Mouse (Mus musculus) CH12.LX (cell line): ENCODE results near the gene Pald1. TPM values are rescaled to one million over a fixed set of nuclear protein-coding genes. Genes with fewer than 3 reads are reported as not detected.
A peak's percentile ranks its signal among the peaks of the same experiment; 100 is the strongest.

ENCODE experiments used
- DNase-seq: peaks from one replicate; pipeline ENCODE4 v3.0.0-alpha.2; 2013; ENCODE audit errors: extremely low read depth
- H3K27ac ChIP-seq: 2 replicates; pipeline ENCODE4 v1.5.1; 2012; ENCODE audit warnings: low read depth, mild to moderate bottlenecking, control low read depth, moderate library complexity; ENCODE audit not compliant: insufficient read depth
- H3K27me3 ChIP-seq: replicated peaks from 2 replicates; pipeline ENCODE3; 2012; ENCODE audit warnings: inconsistent platforms
- H3K36me3 ChIP-seq, 2 experiments: replicated peaks in 1 of 2; 2 replicates each; pipeline versions ENCODE3 to v1.6.1; 2012; ENCODE audit warnings: inconsistent platforms in 1 of 2, low read length in 1 of 2, mild to moderate bottlenecking in 1 of 2, mixed read lengths in 1 of 2, moderate library complexity in 1 of 2; ENCODE audit not compliant: control insufficient read depth in 1 of 2, insufficient read depth in 1 of 2
- H3K4me1 ChIP-seq, 2 experiments: 2 replicates each; pipeline ENCODE4 v1.6.1; 2012; ENCODE audit warnings: inconsistent platforms in 1 of 2, moderate library complexity in 1 of 2; ENCODE audit not compliant: insufficient read depth in 2 of 2, control insufficient read depth in 1 of 2
- H3K4me2 ChIP-seq: 2 replicates; pipeline ENCODE4 v1.6.1; 2012; ENCODE audit warnings: low read depth, mild to moderate bottlenecking, control low read depth; ENCODE audit not compliant: poor library complexity, insufficient read depth, severe bottlenecking
- H3K4me3 ChIP-seq, 3 experiments: fragments of 150-350 bp in 1 of 3; sonication (generic) in 1 of 3; replicated peaks in 1 of 3; 2 replicates each; pipeline versions ENCODE3 to v1.5.1; 2011 to 2012; ENCODE audit warnings: low read depth in 2 of 3, low read length in 2 of 3, mild to moderate bottlenecking in 2 of 3, moderate library complexity in 2 of 3, control low read depth in 1 of 3, improper control_type of control experiment in 1 of 3, inconsistent platforms in 1 of 3, mixed read lengths in 1 of 3; ENCODE audit not compliant: poor library complexity in 1 of 3
- H3K79me2 ChIP-seq: replicated peaks from 2 replicates; pipeline ENCODE4 v1.6.1; 2012; ENCODE audit warnings: mild to moderate bottlenecking, moderate library complexity; ENCODE audit not compliant: control insufficient read depth, poor library complexity, insufficient read depth, severe bottlenecking; ENCODE audit errors: extremely low read depth
- H3K9ac ChIP-seq: 2 replicates; pipeline ENCODE4 v1.6.1; 2012; ENCODE audit warnings: low read depth, mild to moderate bottlenecking, control low read depth, moderate library complexity; ENCODE audit not compliant: insufficient read depth
- H3K9me3 ChIP-seq: replicated peaks from 2 replicates; pipeline ENCODE3; 2012; ENCODE audit warnings: low read length, inconsistent platforms, mixed read lengths
- CHD1 ChIP-seq: IDR thresholded peaks from 2 replicates; pipeline ENCODE4 v1.6.1; 2012; ENCODE audit warnings: low read depth, low read length, improper control_type of control experiment, inconsistent platforms
- ELF1 ChIP-seq: IDR thresholded peaks from 2 replicates; pipeline ENCODE4 v1.6.1; 2014; ENCODE audit warnings: low read depth, mild to moderate bottlenecking, inconsistent platforms, low read length, improper control_type of control experiment
- EP300 ChIP-seq: IDR thresholded peaks from 2 replicates; pipeline ENCODE4 v1.6.1; 2011; ENCODE audit warnings: low read length, improper control_type of control experiment
- ETS1 ChIP-seq: conservative IDR thresholded peaks from 2 replicates; pipeline ENCODE4 v1.6.1; 2012; ENCODE audit warnings: low read depth, mild to moderate bottlenecking, inconsistent platforms, low read length, improper control_type of control experiment, moderate library complexity
- GABPA ChIP-seq: IDR thresholded peaks from 2 replicates; pipeline ENCODE4 v1.6.1; 2012; ENCODE audit warnings: low read depth, low read length, improper control_type of control experiment, inconsistent platforms; ENCODE audit not compliant: insufficient replicate concordance
- IRF4 ChIP-seq: IDR thresholded peaks from 2 replicates; pipeline ENCODE4 v1.6.1; 2014; ENCODE audit warnings: low read depth, mild to moderate bottlenecking, inconsistent platforms, low read length, improper control_type of control experiment
- KAT2A ChIP-seq: IDR thresholded peaks from 2 replicates; pipeline ENCODE4 v1.6.1; 2012; ENCODE audit warnings: low read length, improper control_type of control experiment, inconsistent platforms; ENCODE audit not compliant: insufficient replicate concordance
- MAFK ChIP-seq: IDR thresholded peaks from 2 replicates; pipeline ENCODE4 v1.6.1; 2011; ENCODE audit warnings: low read length, improper control_type of control experiment; ENCODE audit not compliant: insufficient replicate concordance
- MAX ChIP-seq: IDR thresholded peaks from 2 replicates; pipeline ENCODE4 v1.6.1; 2011; ENCODE audit warnings: low read length, improper control_type of control experiment
- MAZ ChIP-seq: IDR thresholded peaks from 2 replicates; pipeline ENCODE4 v1.6.1; 2012; ENCODE audit warnings: low read depth, mild to moderate bottlenecking, inconsistent platforms, low read length, improper control_type of control experiment, moderate library complexity
- MEF2A ChIP-seq: IDR thresholded peaks from 2 replicates; pipeline ENCODE4 v1.6.1; 2014; ENCODE audit warnings: low read depth, mild to moderate bottlenecking, inconsistent platforms, low read length, improper control_type of control experiment, borderline replicate concordance
- NELFE ChIP-seq: IDR thresholded peaks from 2 replicates; pipeline ENCODE4 v1.6.1; 2011; ENCODE audit warnings: low read depth, low read length, improper control_type of control experiment
- NRF1 ChIP-seq: IDR thresholded peaks from 2 replicates; pipeline ENCODE4 v1.6.1; 2014; ENCODE audit warnings: low read depth, mild to moderate bottlenecking, inconsistent platforms, low read length, improper control_type of control experiment, moderate library complexity
- POLR2A ChIP-seq: IDR thresholded peaks from 2 replicates; pipeline ENCODE4 v1.6.1; 2011; ENCODE audit warnings: low read depth, mild to moderate bottlenecking, improper control_type of control experiment, low read length
- SIN3A ChIP-seq: IDR thresholded peaks from 2 replicates; pipeline ENCODE4 v1.6.1; 2012; ENCODE audit warnings: low read length, improper control_type of control experiment, inconsistent platforms
- TCF12 ChIP-seq: IDR thresholded peaks from 2 replicates; pipeline ENCODE4 v1.6.1; 2014; ENCODE audit warnings: low read depth, mild to moderate bottlenecking, inconsistent platforms, low read length, improper control_type of control experiment
- UBTF ChIP-seq: IDR thresholded peaks from 2 replicates; pipeline ENCODE4 v1.6.1; 2012; ENCODE audit warnings: low read depth, mild to moderate bottlenecking, inconsistent platforms, low read length, improper control_type of control experiment, moderate library complexity
- ZC3H11A ChIP-seq: IDR thresholded peaks from 2 replicates; pipeline ENCODE4 v1.6.1; 2012; ENCODE audit warnings: low read depth, mild to moderate bottlenecking, inconsistent platforms, low read length, improper control_type of control experiment
- dilution Hi-C: fragments of 300-500 bp; cut with MboI; formaldehyde crosslinking; loops from 2 replicates; pipeline ENCODE4 v1.14.3; 2020; ENCODE audit warnings: low sequenced_read_pairs; ENCODE audit not compliant: extremely low pct_unique_long_range_greater_than_20kb, extremely low pct_ligation_motif_present
- in situ Hi-C: fragments of 300-500 bp; cut with MboI; formaldehyde crosslinking; loops from 3 replicates; pipeline ENCODE4 v1.14.3; 2019; ENCODE audit warnings: low sequenced_read_pairs, low pct_ligation_motif_present, low pct_unique_long_range_greater_than_20kb, mixed read lengths
- polyA plus RNA-seq: library from polyadenylated mRNA; unstranded; fragments of >175 nt; gene quantifications from 2 replicates; pipeline ENCODE4 v1.2.1, GENCODE M21; 2012; ENCODE audit warnings: low read depth; ENCODE audit not compliant: insufficient read length
- total RNA-seq, 2 experiments: library from RNA; depleted of rRNA; stranded (reverse); fragments of 300-350 nt in 1 of 2; fragments of >200 nt in 1 of 2; gene quantifications; 2 replicates each; pipeline ENCODE4 v1.2.3; 2012 to 2014

Pald1 gene
- total and polyA plus RNA-seq, 3 experiments: 1.5 to 2.0 (median 1.5) TPM

DNA sequence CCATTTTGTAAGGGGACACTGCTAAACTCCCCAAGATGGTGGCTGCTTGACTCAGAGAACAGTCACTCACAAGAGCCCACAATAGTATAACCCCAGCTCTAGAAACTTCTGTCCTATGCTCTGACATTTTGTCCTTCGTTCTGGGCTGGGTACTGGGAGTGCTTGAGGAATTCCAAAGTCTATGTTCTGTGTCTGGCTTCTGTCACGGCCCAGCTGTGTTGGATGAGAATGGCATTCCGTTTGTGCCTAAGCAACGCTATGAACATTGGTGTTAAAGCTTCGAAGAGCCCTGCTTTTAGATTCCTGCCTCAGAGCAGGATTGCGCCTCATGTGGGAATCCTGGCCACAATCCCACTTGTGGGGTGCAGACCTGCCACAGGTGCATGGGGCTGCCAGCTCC, 71.2 kb downstream of the Pald1 start:
- in situ Hi-C loops: no loop called here
- no peak overlapping the region for H3K4me3 ChIP-seq

DNA sequence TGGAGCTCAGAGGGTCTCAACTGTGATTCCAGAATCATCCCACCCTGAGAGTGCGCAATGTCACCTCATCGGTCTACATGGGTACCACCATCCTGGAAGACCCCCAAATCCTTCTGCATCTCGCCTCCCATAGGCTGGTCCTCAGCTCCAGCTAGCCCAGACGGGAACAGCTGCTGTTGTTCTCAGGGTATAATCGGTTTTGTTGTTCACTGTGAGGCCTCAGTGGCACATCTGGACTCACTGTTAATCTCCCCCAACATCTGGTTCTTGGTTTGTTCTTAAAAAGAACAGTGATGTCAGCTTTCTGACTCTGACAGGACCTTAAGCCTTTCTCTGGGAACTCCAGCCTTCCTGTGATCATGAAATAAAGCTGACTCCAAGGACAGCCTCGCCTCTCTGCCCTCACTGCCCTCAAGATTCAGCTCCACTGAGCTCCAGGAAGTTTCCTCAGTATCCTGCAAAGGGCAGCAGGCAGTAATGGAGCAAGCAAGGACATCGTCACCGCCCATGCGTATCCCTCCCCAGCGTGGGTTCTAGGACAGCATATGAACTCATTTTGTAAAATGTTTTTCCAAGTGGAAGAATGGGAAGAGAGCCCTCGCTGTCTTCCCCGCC, 74.5 kb downstream of the Pald1 start:
- in situ Hi-C loops: no loop called here
- no peaks in the 10 kb centered on the region for H3K27me3 ChIP-seq
- DNase-seq: no peak
- no peaks in the 10 kb centered on the region for H3K9me3 ChIP-seq
- peaks cover 5 to 13% of the 10 kb centered on the region in 2 experiments for H3K4me1 ChIP-seq
- no peak for TF ChIP-seq MAX
- 0 out of 2 replicates have a peak, but pooled peaks have one; percentile 12 for TF ChIP-seq ETS1
- TF ChIP-seq MEF2A: peak; percentile 68; the same call in 1 of the 2 replicates
- TF ChIP-seq SIN3A: no peak
- peak; percentile 23; the same call in 1 of the 2 replicates for TF ChIP-seq EP300
- TF ChIP-seq IRF4: 0 out of 2 replicates have a peak, but pooled peaks have one; percentile 10
- peak; percentile 46; the same call in 1 of the 2 replicates for TF ChIP-seq TCF12
- TF ChIP-seq NRF1: no peak
- TF ChIP-seq, all 38 proteins: peak for 5
- Histone ChIP-seq H3K4me3 (no peak overlapping the region), H3K9ac (no peak overlapping the region), H3K36me3 (no peaks in the 10 kb centered on the region), H3K4me2 (no peak overlapping the region), H3K79me2 (no peaks in the 10 kb centered on the region), H3K27ac (no peak overlapping the region)
- dilution Hi-C loops: no loop called here

More for the DNA sequence above, 71.2 kb downstream of the Pald1 start:
- Histone ChIP-seq H3K9ac (no peak overlapping the region), H3K27me3 (no peaks in the 10 kb centered on the region), H3K4me1 (peaks cover 5 to 13% of the 10 kb centered on the region in 2 experiments), H3K4me2 (no peak overlapping the region), H3K79me2 (no peaks in the 10 kb centered on the region), H3K36me3 (no peaks in the 10 kb centered on the region), H3K27ac (no peak overlapping the region), H3K9me3 (no peaks in the 10 kb centered on the region)
- TF ChIP-seq TCF12 (no peak), ELF1 (no peak), KAT2A (no peak), NELFE (no peak), MAFK (no peak), EP300 (no peak), UBTF (no peak), MAZ (no peak), CHD1 (no peak), ZC3H11A (no peak), POLR2A (no peak), GABPA (no peak)
- no peak for DNase-seq
- dilution Hi-C loops: no loop called here
